Mouse (Mus musculus) v-Abl transformed pro-B cells (cell line): ENCODE results near the gene Cenpx.
"Not testable (repeated sequence)": the region's sequence is repeated elsewhere in the genome, so short reads cannot be mapped to it uniquely, and the experiment has no call there.

Source experiments
- in situ Hi-C, 2 experiments: fragments of 400-800 bp; cut with MboI; formaldehyde crosslinking; loops; one replicate each; pipeline ENCODE4 v1.15.1; 2025; ENCODE audit not compliant: unreplicated experiment in 2 of 2

Gene Cenpx

DNA sequence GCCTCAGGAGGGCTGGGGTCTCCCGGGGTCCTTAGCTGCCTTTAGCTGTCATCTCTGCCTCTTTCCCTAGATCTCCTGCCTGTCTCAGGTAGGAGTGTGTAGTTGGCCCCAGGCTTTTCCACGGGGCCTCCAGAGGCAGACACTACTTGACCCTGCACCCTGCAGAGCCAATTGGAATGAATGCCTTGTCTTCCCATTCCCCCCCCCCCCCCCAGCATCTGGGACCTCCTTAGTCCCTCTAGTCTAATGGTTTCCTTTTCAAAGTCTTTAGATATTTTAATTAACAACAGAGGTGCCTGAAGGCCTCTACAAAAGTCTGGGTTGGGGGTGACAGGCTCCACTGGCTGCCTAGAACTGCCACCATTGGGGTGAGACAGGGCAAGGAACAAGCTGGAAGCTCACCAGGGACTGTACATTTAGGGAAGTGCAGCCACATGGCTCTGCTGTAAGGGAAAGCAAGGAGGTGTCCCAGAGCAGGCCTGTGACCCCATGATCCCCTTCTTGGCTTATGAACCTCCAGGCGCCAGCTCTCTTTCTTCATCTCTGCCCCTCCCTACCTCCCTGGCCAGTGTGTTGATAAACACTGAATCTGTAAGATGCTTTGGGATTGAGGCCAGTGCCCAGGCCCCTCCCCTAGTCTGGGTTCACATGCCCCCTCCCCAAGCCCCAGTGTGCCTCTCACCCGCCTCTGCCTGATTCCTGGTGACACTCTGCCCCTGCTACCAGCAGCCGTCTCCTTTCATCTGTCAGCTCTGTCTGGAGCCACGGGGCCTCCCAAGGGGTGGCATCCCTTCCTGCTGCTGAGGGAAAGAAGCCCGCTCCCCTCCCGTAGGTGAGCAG is 8.8 kb downstream of the Cenpx start:
- in situ Hi-C loops, result no loop called here

DNA sequence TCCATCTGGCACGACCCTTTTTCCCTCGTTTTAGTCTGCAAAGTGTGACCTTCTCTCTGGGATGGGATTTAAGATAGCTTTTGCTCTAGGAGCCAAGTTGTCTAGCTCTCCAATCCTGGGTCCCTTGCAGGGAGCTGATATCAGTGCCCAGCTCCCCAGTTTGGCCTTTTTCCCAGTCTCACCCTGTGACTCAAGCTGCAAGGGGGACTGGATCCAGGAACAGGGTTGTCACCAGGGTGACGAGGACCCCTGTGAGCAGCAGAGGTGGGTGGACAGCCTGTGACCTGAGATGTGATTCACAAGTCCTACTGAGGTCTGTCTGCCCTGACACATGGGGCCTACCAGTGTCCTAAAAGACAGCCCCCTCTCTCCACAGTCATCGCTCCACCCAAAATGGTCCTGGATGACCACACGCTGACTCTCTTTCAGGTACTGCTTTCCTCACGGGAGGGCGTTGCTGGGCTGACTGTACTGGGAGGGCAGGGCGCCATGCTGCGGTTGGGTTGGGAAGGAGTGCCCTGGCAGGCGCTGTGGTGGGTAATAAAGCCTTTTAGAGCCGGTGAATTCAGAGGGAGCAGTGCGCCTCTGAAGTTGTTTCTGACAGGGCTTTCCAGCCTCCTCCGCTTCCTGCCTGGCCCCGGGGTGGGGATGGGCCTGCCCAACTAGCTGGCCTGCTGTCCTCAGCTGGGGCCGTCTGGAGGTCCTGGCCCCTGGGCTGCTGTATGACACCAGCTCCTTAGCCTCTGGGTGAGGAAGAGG is 9.7 kb downstream of the Cenpx start:
- in situ Hi-C loops, result no loop called here

DNA sequence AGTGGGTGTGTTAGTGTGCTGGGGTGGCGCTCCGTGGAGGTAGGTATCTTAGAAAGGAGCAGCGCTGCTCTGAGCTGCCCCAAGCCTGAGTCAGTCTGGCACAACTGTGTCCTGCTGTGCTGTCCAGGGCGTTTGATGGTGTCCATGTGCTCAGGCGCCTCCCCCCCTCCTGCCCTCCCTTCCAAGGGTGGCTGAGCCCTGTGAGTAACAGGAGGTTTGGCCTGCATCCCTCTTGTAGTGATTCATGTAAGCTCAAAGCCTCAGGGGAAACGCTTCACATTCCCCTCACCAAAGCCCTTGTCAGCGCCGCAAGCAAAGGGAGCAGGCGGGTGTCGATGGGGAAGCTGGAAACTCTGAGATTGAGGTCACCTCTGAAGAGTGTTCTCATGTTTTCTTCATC is 15.8 kb downstream of the Cenpx start:
- in situ Hi-C loops, result no loop called here

DNA sequence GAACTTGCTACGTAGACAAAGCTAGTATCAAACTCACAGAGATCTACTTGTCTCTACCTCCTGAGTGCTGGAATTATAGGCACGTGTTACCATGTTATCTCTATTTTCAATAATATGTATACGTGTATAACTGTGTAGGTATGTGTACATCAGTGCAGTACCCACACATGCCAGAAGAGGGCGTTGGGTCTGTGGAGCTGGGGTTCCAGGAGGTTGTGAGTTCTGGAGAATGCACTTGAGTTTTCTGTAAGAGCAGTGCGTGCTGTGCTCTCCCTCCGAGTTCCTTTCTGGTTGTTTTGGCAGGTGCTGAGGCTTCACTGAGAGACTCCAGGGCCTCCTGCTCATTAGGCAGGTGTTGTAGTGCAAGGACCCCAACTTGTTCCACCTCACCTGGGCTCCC is 17.0 kb downstream of the Cenpx start:
- in situ Hi-C loops, result no loop called here

DNA sequence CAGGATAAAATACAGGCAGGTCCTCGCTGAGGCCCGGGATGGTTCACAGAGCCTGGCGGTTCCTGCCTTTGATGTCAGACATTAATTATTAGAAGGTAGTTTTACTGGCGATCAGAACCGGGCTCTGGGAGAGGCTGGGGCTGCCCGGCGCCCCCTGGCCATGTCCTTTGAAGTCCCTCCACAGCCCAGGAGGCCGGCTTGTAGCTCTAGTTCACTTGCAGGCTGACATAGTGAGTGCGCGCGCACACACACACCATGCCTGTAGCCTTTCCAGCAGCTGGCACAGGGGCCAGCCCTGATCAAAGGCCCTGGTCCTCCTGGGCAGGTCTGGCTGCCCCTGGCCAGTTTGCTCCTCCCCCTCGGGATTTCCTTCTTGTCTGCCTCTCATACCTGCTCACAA is 17.9 kb downstream of the Cenpx start:
- in situ Hi-C loops, result no loop called here

DNA sequence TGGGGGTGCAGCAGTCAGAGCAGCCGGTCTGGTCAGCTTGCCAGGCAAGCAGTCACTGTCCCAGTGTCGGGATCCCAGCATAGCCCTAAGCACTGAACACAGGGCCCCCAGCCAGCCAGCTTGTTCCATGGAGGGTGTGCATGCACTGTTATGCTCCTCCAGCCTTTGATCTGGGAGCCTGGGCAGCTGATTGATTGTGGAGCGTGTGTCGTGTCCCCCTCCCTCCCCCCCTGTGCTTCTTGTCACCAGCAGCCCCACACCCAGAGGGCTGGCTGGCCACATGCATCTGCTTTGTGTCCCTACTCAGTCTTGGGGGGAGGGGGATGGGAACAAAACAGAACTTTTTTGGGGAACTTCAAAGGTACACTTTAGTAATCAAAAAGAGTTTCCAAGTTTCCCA is 18.4 kb downstream of the Cenpx start:
- in situ Hi-C loops, result no loop called here

DNA sequence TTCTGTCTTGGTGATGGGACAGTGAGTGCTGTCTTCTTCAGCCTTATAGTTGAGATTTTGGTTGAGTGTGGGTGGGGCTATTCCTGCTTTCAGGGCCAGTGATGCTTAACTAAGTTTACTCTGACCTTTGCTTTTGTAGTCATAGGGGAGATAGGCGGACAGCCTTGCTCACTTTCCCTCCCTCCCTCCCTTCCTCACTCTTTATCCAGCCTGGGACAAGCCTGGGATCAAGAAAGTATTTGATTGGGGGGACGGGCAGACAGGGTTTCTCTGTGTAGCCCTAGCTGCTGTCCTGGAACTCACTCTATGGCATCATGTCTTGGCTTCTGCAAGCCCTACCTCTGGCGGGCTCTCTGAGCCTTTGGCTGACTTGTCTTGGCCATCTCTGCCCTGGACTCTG is 20.1 kb downstream of the Cenpx start:
- in situ Hi-C loops, result no loop called here

DNA sequence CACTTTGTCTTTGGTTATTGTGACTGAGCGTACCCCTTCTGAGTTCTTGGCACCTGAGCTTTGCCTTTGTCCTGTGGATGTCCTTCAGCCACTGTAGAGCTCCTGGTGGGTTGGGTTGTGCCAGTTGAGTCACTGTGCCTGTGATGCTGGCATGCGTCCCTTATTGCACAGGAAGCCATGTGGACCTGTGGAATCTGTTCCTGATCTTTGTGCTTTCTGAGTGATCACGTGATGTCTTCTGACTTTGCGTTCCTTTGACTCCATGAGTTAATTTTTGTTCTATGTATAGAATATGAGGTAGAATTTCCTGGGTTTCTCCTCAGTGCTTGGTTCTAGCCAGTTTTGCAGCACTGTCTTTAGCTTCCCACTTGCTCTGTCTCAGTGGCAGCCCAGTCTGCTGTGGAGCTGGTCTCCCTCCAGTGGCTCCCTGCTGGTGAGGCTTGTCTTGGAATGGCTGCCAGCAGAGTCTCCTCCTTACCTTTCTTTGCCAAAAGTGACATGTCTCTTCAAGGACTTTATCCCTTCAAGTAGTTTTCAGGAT is 21.0 kb downstream of the Cenpx start:
- in situ Hi-C loops, result no loop called here

DNA sequence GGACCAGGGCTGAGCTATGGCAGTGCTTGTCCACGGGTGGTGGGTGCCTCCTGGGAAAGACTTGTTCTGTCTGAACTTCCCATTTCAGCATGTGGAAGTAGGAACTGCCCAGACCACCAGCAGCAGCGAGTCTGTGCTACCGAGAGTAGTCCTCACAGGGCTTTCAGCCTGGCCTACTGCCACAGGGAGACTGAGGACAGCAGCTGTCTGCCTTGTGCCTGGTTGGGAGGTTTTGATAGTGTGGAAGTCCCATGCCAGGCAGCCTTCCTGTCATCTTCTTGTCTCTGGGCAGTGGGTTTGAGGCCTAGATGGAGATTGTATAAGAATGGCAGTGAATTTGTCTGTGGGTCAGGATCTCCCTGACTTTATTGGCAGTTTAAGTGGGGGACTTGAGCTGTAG is 24.2 kb downstream of the Cenpx start:
- in situ Hi-C loops, result no loop called here

DNA sequence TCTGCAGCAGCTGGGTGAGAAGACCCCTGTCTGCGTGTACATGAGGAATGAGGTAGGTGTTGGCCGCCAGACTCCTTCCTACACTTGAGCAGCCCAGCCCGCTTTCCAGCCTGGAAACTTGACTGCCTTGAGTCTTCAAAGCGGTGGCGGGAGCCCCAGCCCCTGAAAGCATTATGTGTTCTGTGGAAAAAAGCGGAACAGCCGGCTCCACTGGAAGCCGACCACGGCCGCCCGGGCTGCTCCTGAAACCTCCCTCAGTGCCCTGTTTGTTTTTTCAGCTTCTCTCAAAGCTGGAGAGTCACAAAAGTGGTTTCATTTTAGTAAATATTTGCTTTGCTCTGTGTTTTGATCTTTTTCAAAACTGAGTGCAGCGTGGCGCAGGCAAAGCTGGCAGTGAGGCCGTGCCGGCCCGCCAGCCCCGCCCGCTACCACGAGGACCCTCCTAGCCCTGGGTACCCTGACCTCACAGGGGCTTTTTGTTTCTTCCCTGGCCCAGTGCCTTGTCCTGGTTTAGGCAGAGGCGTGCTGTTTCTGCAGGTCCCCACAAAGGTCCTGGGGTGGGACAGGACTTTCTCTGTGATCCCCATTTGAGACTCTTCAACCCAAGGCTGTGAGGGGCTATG is 26.8 kb downstream of the Cenpx start:
- in situ Hi-C loops, result no loop called here

DNA sequence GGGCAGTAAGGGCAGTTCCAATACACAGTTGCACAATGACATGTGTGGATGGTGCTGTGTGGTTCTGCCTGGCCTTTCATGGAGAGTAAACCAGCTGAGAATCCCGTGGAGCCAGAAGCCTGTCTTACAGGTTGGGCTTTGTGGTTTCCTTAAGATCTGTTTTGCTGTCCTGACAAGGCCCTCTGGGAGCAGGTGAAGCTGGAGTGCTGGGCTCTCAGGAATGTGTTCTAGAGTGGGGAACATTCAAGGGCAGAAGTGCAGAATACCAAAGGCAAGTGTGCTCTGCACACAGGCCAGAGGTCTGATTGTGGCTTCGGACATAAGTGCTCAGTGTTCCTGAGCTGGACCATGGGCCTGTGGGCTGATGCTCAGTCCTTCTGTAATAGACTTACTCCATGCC is 28.9 kb downstream of the Cenpx start:
- in situ Hi-C loops, result loop anchor here in 1 of 2 experiments (5.0 kb wide), 1 partner anchor 62 kb away; no protein-coding TSS in a partner anchor

DNA sequence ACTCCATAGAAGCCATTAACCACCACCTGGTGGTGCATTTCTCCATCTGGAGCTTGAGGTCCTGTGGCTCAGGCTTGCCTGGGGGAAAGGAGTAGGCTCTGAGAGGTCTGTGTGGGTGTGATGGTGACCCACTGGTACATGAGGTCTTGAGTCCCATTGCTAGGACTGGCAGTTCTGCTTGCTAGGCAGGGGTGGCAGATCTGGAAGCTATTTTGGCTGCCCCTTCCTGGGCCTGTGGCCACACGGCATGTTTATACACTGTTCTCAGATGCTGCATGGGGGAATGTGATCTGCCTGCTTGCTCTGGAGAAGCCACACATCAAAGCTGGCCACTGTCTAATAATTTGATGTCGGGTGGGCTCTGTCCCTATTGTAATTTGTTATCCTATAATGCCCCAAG is 29.5 kb downstream of the Cenpx start:
- in situ Hi-C loops, result loop anchor here in 1 of 2 experiments (5.0 kb wide), 1 partner anchor 62 kb away; no protein-coding TSS in a partner anchor

DNA sequence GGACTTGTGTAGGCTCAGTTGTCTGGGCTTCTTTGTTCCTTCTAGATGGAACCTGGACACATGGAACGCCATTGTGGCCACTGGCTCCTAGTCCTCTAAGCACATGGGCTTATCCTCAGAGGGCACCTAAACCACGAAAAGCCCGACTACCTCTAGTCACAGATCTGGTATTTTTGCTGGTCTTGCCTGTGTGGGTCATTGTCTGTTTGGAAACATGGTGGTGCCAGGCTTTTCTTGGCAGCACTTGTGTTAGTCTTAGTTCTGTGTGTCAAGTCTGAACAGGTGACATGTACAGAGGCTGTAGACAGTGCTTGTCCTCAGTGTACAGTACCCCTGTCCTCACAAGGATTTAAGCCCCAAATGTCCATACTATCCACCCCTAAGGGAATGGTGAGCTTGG is 30.0 kb downstream of the Cenpx start:
- in situ Hi-C loops, result loop anchor here in 1 of 2 experiments (5.0 kb wide), 1 partner anchor 61 kb away; no protein-coding TSS in a partner anchor

DNA sequence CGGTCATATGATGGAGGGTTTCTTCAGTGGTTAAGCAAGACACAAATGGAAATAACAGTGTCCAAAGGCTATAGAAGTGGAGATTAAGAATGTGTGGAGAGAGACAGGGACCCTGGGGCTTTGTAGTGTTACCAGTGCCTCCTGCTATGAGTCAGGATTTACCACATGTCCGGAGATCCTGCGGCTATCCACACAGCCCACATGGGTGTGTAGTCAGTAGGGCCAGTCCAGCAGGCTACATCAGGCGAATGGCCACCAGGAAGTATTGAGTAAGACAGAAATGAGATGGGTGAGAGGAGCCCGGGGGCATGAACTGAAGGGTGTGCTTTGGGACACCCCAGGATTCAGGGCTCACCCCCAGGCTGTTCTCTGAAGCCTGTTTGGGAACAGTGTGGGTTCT is 30.9 kb downstream of the Cenpx start:
- in situ Hi-C loops, result loop anchor here in 1 of 2 experiments (5.0 kb wide), 1 partner anchor 60 kb away; no protein-coding TSS in a partner anchor

DNA sequence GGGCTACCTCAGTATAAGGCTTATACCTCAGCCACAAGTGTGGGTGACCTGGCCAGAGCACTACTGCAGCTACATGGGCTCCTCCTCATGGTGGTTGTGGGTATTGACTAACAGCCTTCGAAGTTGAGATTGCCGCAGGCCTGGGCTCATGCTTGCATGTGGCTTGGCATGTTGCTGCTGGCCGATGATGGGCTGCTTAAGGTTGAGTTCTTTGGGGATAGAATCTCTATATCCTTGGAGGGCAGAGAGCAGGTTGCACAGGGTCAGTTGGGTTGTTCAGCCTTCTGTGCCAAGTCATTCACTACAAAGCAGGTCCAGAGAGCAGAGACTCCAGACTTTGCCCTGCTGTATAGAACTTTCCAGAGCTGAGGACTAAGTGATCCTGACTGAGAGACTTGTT is 33.6 kb downstream of the Cenpx start:
- in situ Hi-C loops, result loop anchor here in 1 of 2 experiments (5.0 kb wide), 1 partner anchor 58 kb away; no protein-coding TSS in a partner anchor

DNA sequence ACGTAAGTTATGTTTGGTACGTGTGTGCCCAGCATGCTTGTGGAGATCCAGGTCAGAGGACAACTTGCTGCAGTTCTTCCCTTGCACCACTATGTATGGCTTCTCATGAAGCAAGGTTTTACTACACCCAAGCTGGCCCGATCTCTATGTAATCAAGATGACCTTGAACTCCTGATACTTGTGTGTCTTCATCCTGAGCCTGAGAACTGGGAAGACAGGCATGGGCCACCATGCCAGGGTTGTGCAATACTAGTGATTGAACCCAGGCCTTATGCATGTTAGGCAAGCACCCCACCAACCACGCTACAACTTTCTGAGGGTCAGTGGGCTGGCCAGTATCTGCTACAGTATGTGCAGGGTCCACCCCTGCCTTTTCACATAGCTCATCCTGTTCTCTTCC is 36.6 kb downstream of the Cenpx start:
- in situ Hi-C loops, result no loop called here

DNA sequence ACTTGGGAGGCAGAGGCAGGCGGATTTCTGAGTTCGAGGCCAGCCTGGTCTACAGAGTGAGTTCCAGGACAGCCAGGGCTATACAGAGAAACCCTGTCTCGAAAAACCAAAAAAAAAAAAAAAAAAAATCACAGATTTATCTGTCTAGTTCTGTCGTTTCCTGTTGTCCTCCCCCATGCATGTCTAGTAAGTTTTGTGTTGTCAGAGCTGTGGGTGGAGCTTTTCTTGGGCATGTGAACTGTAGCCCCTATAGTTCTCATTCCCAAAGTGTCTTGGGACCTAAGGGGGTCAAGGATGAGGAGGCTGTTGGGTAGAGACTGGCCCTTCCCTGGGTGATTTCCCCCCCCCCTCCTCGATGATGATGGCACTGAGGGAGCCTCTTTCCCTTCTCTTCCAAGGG is 37.7 kb downstream of the Cenpx start:
- in situ Hi-C loops, result not testable (repeated sequence)

DNA sequence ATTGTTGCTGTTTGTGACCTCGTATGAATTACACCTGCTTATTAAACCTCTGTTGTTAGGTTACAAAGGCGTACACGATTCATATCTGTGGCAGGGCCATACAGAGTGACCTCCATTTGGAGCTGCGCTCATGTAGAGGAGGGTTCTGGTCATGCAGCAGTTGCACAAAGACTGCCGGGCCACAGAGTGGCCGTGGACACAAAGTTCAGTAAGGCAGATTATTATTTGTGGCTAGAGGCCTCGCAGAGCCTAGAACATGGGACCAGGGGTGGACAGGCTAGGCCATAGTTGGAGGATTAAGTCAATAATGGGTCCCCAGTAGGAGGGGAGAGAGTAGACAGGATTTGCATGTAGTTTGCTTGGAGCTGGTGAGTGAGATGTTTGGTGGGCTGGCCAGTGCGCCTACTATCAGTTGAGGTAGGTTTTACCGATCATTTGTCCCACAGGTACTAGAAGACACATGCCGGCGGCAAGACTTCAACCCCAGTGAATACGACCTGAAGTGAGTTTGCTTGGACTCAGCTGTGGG is 39.9 kb downstream of the Cenpx start:
- in situ Hi-C loops, result loop anchor here in 1 of 2 experiments (5.0 kb wide), 2 partner anchors 39 to 41 kb away; partner anchors contain the start of genes Cenpx, Lrrc45 and Mafg

DNA sequence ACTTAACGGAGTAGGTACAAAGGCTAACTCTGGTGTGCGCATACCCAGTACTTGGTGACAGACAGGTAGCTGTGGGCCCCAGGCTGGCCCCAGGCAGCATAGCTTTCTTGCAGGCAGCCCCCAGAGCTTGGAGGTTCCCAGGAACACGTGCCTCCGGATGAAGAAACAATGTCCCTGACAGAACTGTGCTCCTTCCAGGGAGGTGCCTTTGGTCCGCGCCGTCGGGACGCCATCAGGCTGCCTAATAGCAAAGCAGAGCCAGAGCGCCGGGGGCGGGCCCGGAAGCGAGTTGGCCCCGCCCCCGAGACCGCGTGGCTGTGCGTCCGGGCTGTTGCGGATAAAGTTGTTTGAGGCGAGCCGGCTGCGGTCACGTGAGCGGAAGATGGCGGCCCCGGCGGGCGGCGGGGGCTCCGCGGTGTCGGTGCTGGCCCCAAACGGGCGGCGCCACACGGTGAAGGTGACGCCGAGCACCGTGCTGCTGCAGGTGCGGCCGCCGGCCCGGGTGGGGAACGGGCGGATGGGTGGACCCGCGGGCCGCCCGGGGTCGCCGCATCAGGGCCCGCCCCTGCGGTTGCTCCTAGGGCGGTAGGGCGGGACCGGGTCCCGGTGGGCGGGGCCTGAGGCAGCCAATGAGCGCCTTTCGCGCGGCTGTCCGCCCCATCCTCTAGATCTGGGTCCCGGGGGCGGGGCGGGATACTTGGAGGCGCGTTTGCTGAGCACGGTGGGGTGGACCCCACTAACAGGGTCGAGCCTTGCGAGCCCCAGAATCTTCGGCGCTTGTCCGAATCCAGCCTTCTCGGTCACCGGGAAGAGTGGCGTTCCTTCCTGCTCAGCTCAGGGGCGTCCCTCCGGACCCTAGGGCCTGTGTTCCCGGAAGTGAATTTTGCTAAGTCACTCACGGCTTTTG is 40.6 kb downstream of the Cenpx start, which contains the start of gene Aspscr1:
TSS of gene Aspscr1 (plus strand) at position 287 of the 907 bp plus-strand sequence.
- in situ Hi-C loops, result loop anchor here in 1 of 2 experiments (5.0 kb wide), 2 partner anchors 39 to 41 kb away; partner anchors contain the start of genes Cenpx, Lrrc45 and Mafg
